Mouse (Mus musculus) G1E-ER4 (cell line): ENCODE measurements around the gene Rap1b. TPM values are rescaled to one million over a fixed set of nuclear protein-coding genes. Genes with fewer than 3 reads are reported as not detected.

Experiments
- GATA1 ChIP-seq: IDR thresholded peaks from one replicate; pipeline ENCODE4 v1.8.0; 2012; ENCODE audit warnings: low read length, inconsistent platforms
- polyA plus RNA-seq: library from polyadenylated mRNA; stranded (reverse); fragments of >175 nt; gene quantifications from 2 replicates; pipeline ENCODE4 v1.2.3, GENCODE M21; 2012

Gene Rap1b
- polyA plus RNA-seq, 1 experiment, result 36.3 TPM

- no peak for TF ChIP-seq GATA1
Measured at GRCm38 (mm10) chr10:117783786-117784420, 61.9 kb downstream of the Rap1b start.

GRCm38 (mm10) chr10:117782491-117783260 is 63.2 kb downstream of the Rap1b start:
- no peak for TF ChIP-seq GATA1

GRCm38 (mm10) chr10:117782056-117782455 is 63.8 kb downstream of the Rap1b start:
- no peak for TF ChIP-seq GATA1

GRCm38 (mm10) chr10:117781021-117781725 is 64.7 kb downstream of the Rap1b start:
- TF ChIP-seq GATA1, result no peak

- TF ChIP-seq GATA1, result no peak
Measured at GRCm38 (mm10) chr10:117780306-117780911, 65.4 kb downstream of the Rap1b start.

- no peak for TF ChIP-seq GATA1
Measured at GRCm38 (mm10) chr10:117779581-117780305, 66.1 kb downstream of the Rap1b start.

GRCm38 (mm10) chr10:117778951-117779350 is 66.9 kb downstream of the Rap1b start:
- no peak for TF ChIP-seq GATA1

GRCm38 (mm10) chr10:117778328-117778910 is 67.4 kb downstream of the Rap1b start:
- TF ChIP-seq GATA1, result no peak

- TF ChIP-seq GATA1, result no peak
Measured at GRCm38 (mm10) chr10:117777501-117778327, 68.1 kb downstream of the Rap1b start.

- TF ChIP-seq GATA1, result no peak
Measured at GRCm38 (mm10) chr10:117777103-117777470, 68.7 kb downstream of the Rap1b start.

GRCm38 (mm10) chr10:117776281-117777102 is 69.3 kb downstream of the Rap1b start:
- TF ChIP-seq GATA1, result no peak

GRCm38 (mm10) chr10:117775401-117776144 is 70.3 kb downstream of the Rap1b start:
- no peak for TF ChIP-seq GATA1

- TF ChIP-seq GATA1, result no peak
Measured at GRCm38 (mm10) chr10:117774817-117775120, 71.1 kb downstream of the Rap1b start.
